Mouse (Mus musculus) embryo, embryonic 10.5 days (tissue): ENCODE results near the gene Chst8.

Experiments
- DNase-seq: peaks from one replicate; pipeline ENCODE4 v3.0.0-alpha.2; 2015; ENCODE audit warnings: low spot score

Chst8 gene

DNA sequence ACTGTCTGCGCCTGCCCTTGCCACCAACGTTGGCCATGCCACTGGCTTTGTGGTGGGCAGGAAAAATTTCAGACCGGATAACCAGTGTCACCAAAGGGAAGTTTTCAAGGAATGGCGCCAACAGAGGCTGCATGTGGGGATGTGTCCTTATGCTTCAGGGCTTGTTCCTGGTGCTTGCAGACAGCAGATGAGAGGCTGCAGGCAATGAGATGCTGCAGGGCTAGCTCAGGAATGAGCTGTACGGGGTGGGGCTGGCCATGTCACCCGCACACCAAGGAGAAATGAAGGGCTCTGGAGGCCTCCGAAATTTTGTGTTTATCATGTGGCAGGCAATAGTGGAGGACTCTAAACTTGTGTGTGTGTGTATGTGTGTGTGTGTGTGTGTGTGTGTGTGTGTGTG is 149.4 kb downstream of the Chst8 start:
- no peak for DNase-seq

DNA sequence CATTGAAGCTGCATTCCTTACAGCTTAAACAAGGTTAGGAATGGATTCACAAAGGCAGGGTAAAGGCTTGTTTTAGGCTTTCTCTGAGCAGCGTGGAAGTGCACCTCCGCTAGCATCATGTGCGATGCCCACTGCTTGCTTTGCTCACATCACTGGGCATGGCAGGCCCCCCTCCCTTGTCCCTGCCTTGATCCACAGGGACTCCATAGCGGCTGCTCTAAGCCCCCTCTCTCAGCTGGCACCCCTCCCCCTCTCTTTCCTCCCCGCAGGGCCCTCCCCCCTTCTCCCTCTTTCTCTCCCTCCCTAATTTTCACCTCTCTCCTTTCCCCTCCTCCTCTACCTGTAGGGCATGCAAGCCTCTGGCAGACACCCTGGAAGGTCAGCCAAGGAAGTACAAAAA is 150.3 kb downstream of the Chst8 start:
- DNase-seq: no peak

DNA sequence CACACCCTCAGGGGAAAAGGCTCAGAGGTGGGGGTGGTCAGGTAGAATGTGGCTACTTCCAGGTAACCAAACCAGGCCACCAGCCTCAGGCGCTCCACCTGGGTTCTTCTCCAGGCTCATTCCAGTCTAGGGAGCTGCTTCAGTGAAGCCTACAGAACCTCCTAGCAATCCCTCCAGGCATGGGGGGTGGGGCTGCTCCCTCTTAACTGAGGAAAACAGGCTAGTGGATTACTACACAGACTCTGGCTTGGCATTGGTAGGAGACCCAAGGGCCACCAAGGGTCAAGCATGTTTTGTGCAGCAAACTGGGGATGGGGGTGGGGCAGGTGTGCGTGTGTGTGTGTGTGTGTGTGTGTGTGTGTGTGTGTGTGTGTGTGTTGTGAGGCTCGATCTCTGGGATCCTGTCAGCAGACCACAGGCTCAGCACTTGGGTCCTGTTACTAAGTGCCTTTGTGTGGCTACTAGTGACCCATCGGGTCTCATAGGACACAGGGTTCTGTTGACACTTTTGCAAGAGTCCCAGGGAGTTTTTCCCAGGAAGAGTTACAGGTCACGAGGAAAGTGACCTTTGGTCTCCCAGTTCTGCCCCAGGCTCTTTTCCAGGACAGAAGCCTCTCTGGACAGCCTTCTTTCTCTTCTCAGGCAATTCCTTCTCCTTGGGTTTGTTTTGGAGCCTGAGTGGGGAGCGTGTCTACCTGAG is 153.0 kb downstream of the Chst8 start:
- DNase-seq: no peak

DNA sequence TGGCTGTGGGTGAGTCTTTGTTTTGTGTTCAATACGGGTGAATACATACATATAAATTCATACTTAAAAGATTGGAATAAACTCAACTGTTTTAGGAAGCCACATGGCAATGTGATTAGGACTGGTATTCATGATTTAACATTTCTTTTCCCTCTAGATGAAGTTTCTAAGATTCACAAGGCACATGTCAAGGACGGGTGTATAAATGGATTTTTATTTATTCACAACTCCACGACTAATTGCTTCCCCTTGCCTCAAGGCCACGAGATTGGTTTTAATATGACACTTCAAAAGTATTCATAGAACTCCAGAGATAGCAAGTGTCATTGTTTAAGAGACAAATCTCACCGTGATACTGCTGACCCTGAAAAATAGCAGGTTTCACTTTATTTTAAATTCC is 155.9 kb downstream of the Chst8 start, which contains the start of gene Kctd15:
Kctd15 (minus strand) TSS at position 101 of the 400 bp plus-strand sequence.
- no peak for DNase-seq

DNA sequence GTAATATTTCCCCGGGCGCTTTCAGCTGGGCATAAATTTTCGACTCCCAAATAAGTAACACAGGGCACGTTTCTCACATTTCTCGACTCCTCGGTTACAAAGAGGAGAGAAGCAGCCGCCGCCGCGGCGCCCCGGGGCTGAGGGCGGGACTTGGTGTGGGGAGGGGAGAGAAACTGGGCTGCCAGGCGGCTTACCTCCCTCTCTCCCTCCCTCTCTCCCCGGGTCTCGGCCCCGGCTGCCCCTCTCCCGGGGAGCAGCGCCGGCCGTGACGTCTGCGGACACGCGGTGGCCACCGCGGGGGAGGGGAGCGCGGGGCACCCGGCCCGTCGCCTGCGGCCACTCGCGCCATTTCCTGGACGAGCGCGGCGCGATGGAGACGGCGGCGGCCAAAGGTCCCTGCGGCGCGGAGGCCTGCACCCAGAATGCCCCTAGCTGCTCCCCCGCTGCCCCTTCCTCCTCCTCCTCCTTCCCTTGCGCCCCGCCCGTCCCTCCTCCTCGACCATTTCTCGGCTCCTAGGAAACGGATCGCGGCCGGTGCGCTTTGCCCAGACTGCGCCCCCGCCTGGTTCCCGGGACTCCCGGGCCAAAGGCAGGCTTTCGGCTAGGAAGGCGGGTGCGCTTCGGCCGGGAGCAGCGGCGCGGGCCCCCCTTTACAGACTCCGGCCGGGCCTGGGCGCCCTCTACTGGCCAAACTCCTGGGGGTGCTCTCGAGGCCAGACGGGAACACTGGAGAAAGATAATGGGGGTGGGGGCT is 157.2 kb downstream of the Chst8 start:
- DNase-seq: peak; percentile 95

DNA sequence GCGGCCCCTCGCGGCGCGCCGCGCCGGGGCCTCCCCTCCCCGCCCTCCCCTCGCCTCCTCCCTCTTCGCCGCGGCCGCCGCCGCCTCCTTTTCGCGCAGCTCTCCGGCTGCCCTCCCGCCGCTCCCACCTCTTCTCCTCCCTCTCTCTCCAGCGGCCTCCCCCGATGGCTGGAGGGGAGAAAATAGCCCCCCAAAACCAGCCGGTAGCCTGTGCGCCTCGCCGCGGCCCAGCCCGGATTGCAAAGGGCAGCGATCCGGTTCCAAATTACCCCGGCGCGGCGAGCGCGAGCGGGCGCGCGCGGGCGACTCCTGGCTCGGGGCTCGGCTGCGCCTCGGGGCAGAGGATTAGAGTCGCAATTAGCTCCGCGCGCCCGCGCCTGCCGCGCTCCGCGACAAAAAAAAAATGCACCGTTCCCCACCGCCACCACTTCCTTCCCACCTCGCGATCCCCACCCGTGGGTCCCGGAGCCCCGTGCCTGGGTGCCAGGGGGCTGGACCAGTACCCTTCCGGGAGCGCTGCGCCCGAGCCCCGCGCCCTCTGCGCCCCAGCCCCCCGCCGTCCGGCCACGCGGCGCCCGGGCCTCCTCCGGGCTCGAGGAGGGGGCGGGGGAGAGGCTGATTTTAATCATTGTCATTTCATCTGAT is 157.9 kb downstream of the Chst8 start:
- DNase-seq: no peak

DNA sequence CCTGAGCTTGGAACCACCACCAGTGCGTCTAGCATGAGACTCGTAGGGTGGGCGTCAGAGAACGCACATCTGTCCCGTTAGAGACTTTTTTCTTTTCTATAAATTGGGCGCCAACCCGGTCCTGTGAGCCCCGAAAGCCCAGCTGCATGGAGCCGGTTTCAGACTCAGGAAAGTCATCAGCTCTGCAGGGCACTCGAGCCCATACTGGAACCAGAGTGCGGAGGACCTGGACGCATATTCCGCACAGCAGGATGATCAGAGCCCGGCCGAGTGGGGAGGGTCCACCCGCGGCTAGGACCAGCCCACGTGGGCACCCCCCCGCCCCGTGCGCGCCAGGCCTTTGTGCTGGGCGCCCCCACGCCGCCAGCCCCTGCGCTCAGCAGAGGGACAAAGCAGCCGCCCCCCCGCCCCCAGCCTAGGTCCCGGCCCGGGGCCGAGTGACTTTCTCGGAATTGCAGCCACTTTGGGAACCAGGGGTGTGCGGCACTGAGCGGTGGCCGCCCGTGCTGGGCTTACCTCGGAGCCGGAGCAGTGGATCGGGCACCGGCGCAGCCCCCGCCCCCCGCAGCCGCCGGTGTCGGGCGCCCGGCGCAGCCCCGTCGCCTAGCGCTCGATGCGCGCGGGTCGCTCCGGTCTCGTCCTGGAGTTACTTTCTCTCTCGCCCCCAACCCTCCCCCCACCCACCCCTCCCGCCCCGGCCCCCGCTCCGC is 158.6 kb downstream of the Chst8 start:
- peak; percentile 75 for DNase-seq

DNA sequence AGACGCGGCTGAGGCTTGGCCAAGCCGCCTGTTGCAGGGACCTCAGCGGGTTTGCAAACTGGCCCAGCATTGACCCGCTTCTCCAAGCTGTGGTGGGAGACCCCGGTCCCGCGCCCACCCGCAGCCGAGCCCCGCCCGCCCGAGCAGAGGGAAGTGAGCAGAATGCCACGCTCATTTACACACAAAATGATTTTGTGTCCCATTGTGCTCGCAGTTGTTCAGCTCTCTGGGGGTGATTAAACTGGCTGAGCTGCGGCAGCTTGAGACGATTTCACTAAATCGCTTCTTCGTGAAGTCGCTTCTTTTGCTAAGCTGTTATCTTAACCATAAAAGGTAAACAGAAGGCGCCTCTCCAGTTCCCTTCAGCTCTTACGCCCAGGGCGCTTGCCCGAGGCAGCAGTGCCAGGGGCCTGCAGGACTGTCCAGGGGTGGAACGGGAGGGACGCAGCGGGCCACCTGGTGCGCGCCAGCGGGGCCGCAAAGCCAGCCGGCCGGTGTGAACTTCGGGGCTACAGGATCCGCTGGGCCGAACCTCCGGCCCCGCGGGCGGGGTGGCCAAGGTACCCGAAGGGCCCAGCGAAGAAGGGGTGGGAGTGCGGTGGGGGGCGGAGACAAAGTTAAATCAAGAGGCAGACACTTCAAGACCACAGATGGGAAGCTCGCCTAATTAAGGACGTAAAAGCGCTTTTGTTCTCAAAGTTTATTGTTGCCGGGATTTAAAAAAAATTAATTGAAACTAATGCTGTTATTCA is 159.6 kb downstream of the Chst8 start:
- peak; percentile 68 for DNase-seq

DNA sequence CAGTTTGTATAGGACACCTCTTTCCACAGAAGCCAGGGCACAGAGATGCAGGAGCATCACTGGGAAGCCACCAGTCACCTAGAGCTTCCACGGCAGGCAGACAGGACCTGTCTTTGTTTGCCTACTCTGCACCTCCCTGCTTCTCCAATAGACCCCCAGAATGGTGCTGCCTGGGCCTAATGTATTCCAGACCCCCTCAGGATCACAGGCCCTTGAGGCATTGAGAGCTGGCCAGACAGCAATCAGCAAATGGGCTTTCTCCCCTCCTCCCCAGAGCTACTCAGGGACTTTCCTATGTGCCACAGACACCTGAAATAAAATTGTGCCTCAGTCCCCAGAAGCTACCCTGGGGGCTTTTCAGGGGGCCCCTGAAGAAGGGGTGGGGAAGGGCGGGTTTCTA is 161.1 kb downstream of the Chst8 start:
- no peak for DNase-seq

DNA sequence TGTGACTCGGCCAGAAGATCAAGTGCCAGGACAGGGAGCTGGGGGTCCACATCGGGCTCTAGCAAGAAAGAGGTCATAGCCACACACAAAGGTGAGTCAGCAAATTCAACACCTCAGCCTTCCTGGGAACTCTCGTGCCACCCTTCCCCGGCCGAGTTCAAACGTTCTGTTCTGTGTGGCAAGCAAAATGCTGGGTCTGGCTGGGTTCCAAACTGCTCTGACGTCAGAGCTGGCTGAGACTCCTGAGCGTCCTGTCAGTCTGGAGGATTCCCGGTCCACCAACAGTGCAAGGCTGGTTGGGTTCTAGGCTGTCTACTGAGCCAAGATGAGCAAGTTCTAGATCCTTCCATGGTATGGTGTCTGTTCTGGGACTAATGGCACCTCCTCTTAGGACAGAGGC is 165.5 kb downstream of the Chst8 start:
- DNase-seq: no peak

DNA sequence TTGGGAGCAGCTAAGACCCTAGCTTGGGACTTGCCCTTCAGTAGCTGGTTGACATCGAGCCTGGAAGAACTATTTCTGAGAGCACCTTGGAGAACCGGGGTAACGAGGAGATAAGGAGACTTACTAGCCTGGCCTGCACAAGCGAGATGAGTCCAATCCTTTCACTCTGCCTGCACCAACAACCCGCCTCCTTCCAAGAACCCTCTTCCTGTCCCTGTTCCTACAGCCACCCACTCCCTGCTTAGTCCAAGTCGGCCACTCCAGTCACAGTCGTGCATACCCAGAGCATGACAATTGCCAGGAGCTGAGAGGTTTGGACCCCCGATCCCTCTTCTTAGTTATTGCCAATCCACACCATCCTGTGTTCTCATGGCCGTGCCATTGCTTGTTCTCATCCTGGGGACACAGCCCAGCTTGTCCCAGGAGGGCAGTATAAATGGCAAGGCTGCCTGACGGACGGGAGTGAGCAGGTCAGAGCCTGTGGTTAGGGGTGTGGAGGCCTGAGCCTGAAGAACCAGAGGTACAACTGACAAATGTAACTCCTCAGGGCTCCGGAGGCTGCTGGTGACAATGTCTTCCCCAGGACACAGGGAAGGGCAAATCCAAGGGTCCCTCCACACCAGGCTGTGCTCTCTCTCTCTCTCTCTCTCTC is 166.2 kb downstream of the Chst8 start:
- DNase-seq: no peak

DNA sequence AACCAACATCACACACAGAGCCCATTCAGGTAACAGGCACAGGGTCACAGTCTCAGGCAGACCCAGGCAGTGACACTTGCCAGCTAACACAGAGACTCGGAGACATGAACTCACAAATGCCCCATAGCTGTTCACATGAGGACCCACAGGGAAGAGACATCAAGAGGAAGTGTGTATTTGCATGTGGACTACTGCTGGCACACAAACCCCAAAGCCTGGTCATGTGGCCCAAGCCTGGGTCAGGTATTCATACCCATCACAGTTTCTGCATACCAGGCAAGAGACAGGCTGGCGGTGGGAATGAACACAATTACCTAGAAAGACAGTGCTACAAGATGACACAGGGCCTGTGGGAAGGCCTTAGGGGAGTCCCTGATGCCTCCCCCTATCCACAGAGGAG is 166.9 kb downstream of the Chst8 start:
- DNase-seq: no peak

DNA sequence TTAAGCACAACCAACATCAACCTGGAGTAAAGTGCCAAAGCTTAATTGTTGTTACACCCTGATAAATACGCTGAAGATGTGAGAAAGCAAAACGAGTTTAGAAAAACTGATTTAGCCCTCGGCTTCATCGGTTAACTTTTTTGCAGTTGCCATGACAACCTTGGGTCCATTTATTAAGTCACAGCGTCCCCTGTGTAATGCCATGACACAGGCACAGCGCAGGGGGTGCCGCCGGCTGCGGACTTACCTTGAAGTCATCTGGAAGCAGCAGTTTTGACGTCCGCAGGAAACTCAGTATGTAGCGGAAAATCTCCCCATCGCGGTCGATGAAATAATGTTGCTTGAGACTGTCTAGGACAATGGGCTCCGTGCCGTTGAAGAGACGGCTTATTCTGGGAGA is 167.9 kb downstream of the Chst8 start:
- no peak for DNase-seq

DNA sequence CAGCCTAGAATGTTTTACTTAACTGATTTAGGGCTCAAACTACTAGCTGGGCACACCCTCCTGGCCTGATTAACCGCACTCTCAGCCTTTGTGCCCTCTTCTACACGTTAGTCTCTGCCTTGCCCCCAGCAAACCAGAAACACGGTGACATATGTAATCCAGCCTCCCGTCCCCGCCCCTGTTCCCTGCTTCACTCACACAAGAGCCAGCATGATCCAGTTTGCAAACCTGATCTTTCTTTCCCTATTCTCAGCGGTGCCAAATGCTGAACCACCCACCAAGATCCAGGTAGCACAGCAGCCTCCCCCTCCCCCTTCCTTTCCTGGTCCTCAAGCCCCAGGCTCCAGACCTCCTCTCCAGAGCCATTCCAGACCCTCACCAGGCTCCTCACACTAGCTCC is 169.2 kb downstream of the Chst8 start:
- no peak for DNase-seq

DNA sequence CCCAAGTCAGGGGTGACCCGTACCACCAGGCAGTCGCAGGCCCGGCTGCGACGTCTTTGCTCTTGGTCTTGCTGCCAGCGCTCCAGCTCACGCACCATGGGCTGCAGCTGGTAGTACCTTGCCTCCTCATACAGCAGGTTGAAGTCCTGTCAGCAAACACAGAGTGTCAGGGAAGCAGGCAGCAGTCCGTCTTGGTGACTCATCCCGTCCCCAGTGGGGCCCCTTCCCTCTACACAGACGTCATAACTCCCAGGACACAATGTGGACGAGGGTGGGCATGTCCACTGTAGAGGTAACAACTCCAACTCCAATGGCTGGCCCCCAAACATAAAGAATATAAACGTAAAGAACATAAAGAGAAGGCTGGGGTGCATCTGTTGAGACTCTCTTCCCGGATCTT is 170.5 kb downstream of the Chst8 start:
- DNase-seq: no peak

DNA sequence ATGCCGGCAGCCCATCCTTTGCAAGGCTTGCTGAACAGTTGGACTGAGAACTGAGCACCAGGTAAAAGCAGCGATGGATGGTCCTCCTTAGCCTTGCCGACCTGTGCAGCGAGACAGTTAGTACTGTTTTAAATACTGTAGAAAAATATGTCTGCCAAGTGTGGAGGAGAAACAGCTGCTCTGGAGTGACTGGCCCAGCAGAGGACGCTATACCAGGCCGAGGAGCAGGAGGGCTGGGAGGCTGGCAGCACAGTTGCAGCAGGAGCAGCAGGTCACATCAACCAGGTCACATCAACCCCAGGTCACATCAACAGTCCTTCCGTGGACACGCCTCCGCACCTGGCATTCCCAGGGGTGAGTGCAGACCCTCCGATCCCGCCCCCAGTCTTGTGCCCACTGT is 172.7 kb downstream of the Chst8 start:
- DNase-seq: no peak

DNA sequence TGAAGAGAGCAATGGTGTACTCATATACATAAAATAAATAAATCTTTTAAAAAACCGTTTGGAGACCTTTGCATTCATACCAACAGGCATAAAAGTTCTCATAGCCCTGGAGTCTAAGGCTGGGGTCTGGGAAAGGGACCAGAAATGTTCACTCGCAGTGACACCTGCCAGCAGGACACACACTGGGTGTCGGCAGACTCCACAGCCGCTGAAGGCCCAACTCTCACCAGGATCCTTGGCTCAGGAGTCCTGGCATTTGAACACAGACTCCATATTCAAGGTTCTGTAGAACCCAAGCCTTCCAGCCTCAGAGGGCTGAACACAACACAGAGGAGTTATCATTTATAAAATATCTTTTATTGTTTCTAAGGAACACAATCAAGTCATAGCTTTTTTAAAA is 175.8 kb downstream of the Chst8 start:
- DNase-seq: no peak

DNA sequence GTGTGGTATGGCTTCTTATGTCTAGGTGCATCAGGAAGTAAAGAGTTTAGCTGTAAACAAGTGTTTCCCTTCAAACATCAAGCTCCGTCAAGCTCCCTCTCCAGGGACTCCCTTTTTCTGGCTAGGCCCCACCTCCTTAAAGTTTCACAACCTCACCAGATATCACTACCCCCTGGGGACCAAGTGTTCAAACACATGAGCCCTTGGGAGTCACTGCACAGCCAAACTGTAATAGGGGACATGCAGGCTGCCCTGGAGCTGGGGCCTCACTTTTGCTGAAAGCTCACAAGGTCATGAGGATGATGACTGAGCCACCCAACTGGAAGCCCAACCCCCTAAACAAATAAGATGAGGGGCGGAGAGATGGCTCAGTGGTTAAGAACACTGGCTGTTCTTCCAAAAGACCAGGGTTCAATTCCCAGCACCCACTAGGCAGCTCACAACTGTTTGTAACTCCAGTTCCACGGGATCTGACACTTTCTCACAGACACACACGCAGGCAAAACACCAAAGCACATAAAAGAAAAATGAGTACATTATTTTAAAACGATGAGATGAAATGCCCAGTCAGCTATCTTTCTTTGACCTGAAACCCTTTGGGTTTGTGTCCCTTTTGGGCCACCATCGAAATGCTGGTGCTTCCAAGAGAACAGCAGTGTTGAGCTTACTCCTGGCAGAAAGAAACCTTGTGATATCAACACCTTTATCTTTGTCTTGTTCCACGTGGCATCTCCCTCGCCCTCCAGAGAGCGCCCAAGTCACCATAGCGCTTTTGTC is 179.4 kb downstream of the Chst8 start:
- no peak for DNase-seq

DNA sequence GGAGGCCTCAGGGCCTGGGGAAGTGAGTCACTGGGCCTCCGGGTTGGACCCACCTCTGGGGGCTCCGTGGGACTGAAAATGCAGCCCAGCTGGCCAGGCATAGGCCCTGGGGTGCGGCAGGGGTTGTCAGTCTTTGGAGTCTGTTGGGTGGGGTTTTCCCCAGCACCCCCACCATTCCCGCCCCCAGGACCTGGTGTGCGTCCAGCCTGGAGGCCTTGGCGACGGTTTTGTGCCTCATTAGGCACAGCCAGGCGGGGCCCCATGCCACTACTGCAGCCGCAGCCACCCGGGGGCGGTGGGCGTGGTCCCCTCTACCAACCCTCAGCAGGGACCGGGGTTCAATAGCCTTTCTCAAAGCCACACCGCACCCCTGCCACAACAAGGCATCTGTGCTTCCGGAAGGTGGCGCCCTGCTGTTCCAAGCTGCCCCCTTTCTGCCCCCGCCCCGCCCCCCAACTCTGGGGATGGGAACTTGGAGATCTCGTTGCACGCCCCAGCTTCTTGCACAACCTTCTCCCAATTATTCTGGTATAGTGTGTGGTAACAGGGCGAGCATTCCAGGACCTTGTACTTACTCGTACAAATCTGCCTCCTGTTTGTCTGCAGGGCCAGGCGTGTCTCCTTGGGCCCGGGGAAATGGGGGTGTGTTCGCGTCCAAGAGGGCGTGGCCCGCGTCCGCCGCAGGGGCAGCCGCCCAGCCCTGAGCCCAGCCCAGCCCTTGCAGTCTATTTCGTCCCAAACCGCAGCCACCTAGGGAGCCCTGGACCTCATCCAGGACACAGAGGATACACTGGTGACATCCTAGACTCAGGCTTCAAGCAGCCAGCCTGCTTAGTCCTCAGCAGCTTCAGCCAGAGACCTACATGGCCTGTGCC is 182.1 kb downstream of the Chst8 start:
- peak; percentile 76 for DNase-seq
